Mouse (Mus musculus) testis, adult 2 months (tissue): Measurements from ENCODE around the gene Tmtc3. TPM values are rescaled to one million over a fixed set of nuclear protein-coding genes. Genes with fewer than 3 reads are reported as not detected.

ENCODE experiments used
- H3K27ac ChIP-seq: fragments of 200-500 bp; 2 replicates; pipeline ENCODE4 v1.5.1; 2012; ENCODE audit warnings: low read depth, low read length; ENCODE audit not compliant: control insufficient read depth, insufficient read depth
- H3K27me3 ChIP-seq: fragments of 200-500 bp; 2 replicates; pipeline ENCODE4 v1.6.1; 2012; ENCODE audit warnings: mild to moderate bottlenecking, low read length, moderate library complexity; ENCODE audit not compliant: control insufficient read depth, insufficient read depth
- H3K36me3 ChIP-seq: fragments of 200-500 bp; 2 replicates; pipeline ENCODE4 v1.6.1; 2012; ENCODE audit warnings: mild to moderate bottlenecking, low read length; ENCODE audit not compliant: control insufficient read depth, insufficient read depth
- H3K4me1 ChIP-seq: fragments of 200-500 bp; 2 replicates; pipeline ENCODE4 v1.6.1; 2012; ENCODE audit warnings: low read length; ENCODE audit not compliant: control insufficient read depth, insufficient read depth
- H3K4me3 ChIP-seq: fragments of 200-500 bp; 2 replicates; pipeline ENCODE4 v1.5.1; 2012; ENCODE audit warnings: low read depth, mild to moderate bottlenecking, low read length, moderate library complexity, mixed read lengths; ENCODE audit not compliant: control insufficient read depth
- CTCF ChIP-seq: fragments of 200-500 bp; IDR thresholded peaks from 2 replicates; pipeline ENCODE4 v1.5.1; 2012; ENCODE audit warnings: low read depth, mild to moderate bottlenecking, inconsistent platforms, low read length, moderate library complexity; ENCODE audit not compliant: control insufficient read depth, insufficient read depth, insufficient replicate concordance
- POLR2A ChIP-seq: fragments of 200-500 bp; IDR thresholded peaks from 2 replicates; pipeline ENCODE4 v1.6.1; 2012; ENCODE audit warnings: low read depth, mild to moderate bottlenecking, inconsistent platforms, low read length, moderate library complexity; ENCODE audit not compliant: control insufficient read depth
- polyA plus RNA-seq: library from polyadenylated mRNA; depleted of rRNA; stranded (reverse); fragments of >200 nt; gene quantifications from 2 replicates; pipeline ENCODE4 v1.2.3, GENCODE M21; 2012; rRNA removed

Tmtc3 gene
- 2.8 and 3.4 TPM in 2 replicates for polyA plus RNA-seq

DNA sequence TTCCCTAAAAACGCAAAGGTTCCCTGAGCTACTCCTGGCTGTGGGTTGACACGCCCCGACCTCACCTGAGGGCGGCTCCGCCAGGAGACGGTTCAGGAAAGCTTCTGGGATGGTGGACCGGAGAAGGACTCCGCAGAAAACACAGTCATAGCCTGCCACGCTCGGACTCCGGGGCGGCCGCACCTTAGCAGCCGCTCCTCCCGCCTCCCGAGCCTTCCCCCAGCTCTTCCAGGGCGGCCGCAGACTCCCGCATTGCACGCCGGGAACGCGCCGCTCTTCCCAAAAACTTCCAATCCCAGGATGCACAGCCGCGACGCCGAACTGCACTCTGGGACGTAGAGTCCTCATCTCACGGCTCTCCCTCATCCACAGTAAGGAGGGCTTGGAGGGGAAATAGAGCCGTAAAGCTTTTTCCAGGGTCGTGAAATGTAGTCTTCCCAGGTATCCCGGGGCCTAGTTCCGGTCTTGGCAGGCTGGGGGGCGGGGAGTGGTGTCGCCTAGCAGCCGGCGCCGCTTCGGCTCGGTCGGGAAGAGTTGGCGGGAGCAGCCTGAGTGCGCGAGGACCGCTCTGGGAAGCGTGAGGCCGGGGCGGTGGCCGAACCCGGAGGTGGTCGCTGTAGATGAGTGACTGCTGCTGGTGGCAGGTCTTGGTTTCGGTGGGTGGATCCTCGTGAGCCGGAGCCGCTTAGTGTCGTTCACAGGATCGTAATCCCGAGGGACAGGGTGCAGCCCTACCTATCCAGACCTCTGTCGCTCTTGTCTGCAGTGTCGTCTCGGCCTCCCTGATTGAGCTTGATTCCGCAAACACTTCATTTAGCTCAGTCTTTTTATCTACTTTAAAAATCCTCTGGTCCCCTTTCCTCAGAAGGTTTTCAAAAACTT, at the start of gene Tmtc3, which contains the start of gene Cep290:
TSS of gene Tmtc3 (minus strand) at position 254 of the 882 bp plus-strand sequence.
TSS of gene Cep290 (plus strand) at position 462 of the 882 bp plus-strand sequence.
- Histone ChIP-seq H3K36me3 (no peaks in the 10 kb centered on the region), H3K4me3 (peak within 1 kb of the TSS; percentile 98), H3K27me3 (no peaks in the 10 kb centered on the region), H3K4me1 (no peaks in the 10 kb centered on the region), H3K27ac (peak within 1 kb of the TSS; percentile 82)
- TF ChIP-seq CTCF, result no peak
- TF ChIP-seq POLR2A, result peak; percentile 86

DNA sequence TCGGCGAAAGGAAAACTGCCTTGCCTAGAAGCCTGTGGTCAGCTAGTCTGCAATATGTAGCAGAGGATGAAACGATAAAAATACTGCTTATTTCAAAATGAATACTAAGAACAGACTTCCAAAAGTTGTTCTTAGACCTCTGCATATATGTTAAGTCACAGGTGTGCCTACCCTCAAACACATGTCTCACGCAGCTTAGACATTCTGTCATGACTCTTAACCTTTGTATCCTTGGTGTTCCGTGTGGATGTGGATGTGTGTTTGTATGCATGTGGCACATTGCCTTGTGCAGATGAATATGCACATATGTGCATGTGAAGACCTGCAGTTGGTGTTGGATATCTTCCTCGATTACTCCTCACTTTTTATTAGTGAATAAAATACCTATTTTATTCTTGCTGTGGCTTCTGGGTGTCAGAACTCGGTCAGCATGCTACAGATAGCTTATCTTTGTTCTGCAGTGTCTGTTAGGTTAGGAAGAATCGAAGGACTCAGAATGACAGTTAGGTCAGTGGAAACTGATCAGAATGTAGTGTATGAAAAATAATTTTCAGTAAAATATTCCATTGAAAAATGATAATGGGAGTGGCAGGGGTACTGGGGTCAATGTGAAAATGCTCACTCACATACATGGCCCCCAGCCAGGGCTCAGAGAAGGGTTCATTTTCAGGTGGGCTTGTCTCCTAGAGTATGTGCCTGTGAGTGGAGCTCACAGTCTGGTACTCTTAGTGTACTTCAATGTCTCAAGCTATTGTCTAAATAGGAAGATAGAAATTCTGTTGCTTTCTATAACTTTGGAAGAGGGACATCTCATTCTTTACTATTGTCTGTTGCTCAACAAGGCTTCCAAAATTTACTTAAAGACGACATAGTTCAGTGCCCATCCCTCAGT, 37.6 kb upstream of the Tmtc3 start:
- no peaks in the 10 kb centered on the region for H3K27me3 ChIP-seq
- no peaks in the 10 kb centered on the region for H3K36me3 ChIP-seq
- no peak overlapping the region for H3K4me3 ChIP-seq
- no peak overlapping the region for H3K27ac ChIP-seq
- TF ChIP-seq POLR2A (no peak), CTCF (no peak)
- no peaks in the 10 kb centered on the region for H3K4me1 ChIP-seq

DNA sequence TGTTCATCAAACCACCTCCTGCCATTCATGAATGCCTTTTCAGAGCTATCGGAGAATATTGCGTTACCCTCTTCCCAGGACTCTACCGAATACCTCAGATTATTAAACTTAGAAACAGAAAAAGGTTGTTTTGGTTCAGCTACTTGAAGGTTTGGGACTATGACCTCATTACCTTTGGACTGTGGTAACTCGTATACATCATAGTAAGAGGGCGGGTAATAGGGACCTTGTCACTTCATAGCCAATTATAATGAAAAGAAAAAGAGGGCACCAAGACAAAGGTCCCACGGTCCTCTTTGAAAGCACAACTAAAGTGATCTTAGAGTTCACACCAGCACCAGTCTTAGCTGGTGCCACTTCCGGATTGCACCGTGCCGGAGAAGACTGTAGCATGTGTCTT, 35.2 kb upstream of the Tmtc3 start:
- Histone ChIP-seq H3K4me1 (no peaks in the 10 kb centered on the region), H3K27me3 (no peaks in the 10 kb centered on the region), H3K36me3 (no peaks in the 10 kb centered on the region), H3K27ac (no peak overlapping the region), H3K4me3 (no peak overlapping the region)
- TF ChIP-seq POLR2A (no peak), CTCF (no peak)

DNA sequence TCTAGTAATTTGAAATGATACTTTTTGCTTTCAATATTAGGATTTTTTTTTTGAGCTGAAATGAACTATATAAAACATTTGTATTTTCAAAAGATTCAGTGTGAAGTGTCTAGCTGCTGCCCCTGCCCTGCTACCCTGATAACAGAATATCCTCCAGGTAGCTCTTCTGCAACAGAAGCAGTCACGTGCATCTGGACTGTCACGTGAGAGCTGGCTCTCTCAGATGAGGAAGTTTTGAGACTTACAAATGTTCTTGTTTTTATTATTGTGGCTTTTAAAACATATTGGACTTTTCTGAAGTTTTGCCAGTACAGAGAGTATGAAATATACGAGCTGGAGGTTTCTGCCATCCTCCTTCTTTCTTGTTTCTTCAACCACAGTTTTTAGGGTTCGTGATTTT, 34.5 kb upstream of the Tmtc3 start:
- no peak overlapping the region for H3K27ac ChIP-seq
- no peak for TF ChIP-seq CTCF
- TF ChIP-seq POLR2A, result no peak

DNA sequence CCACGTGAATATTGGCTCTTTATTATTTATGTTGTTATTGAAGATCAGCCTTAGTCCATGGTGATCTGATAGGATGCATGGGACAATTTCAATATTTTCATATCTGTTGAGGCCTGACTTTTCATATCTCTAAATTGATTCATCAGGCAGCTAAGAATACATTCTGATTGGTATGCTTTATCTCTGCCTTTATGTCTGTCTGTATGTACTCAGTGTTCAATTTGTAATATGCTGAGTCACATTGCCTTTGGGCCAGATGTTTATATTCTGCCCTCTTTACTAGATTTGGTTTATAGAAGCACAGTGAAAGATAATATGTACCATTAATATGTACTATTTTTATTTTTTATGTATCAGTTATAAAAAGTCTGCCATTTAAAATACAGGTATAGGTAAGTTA, 21.0 kb upstream of the Tmtc3 start:
- Histone ChIP-seq H3K27ac (no peak overlapping the region), H3K36me3 (no peaks in the 10 kb centered on the region), H3K4me1 (no peaks in the 10 kb centered on the region), H3K27me3 (no peaks in the 10 kb centered on the region), H3K4me3 (no peak overlapping the region)
- TF ChIP-seq POLR2A, result no peak
- TF ChIP-seq CTCF, result no peak

More for the DNA sequence above, 34.5 kb upstream of the Tmtc3 start:
- Histone ChIP-seq H3K36me3 (no peaks in the 10 kb centered on the region), H3K27me3 (no peaks in the 10 kb centered on the region), H3K4me3 (no peak overlapping the region), H3K4me1 (no peaks in the 10 kb centered on the region)

DNA sequence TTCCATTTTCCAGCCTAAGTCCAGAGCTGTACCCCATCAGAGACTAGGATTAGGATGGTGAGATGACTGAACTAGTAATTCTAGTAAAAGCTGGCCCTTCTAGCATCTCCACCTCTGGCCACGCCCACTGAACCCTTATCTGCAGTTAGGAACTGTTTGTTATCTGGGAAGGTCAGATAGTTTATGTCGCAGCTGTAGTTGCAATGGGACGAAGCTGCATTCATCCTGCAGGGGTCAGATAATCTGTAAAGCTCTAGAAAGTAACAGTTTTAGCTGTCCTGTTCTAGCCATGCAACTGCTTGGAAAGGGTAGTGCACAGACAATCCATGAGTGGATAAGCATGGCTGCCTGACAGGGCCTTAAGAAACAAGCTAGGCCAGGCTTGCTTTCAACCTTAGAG, 11.2 kb upstream of the Tmtc3 start:
- peaks cover 1% of the 10 kb centered on the region; the same call in 1 of the 2 replicates for H3K36me3 ChIP-seq
- no peak for TF ChIP-seq POLR2A
- TF ChIP-seq CTCF, result no peak

DNA sequence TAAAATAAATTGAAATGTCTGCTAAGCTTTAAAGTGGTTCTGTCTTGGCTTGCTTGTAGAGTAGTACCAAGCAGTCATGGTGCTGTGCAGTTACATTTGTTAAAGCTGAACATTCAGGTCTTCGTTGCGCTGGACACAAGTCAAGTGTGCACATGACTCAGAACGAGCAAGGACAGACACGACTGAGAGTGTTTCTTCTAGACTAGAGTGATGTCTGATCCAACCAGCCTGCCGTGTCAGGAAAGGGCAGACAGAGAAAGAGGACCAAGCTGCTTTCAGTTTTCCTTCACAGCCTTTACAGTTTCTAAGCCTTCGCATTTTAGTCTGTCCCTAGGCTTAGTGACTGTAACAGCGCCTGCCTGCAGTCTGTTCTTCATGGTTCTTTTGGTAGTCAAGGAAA, 4.8 kb upstream of the Tmtc3 start:
- Histone ChIP-seq H3K36me3 (peaks cover 2% of the 10 kb centered on the region; the same call in 1 of the 2 replicates), H3K4me3 (no peak overlapping the region), H3K27me3 (no peaks in the 10 kb centered on the region), H3K27ac (no peak overlapping the region), H3K4me1 (no peaks in the 10 kb centered on the region)
- TF ChIP-seq POLR2A, result no peak

More for the DNA sequence above, 11.2 kb upstream of the Tmtc3 start:
- H3K4me3 ChIP-seq, result no peak overlapping the region
- no peaks in the 10 kb centered on the region for H3K27me3 ChIP-seq
- H3K27ac ChIP-seq, result no peak overlapping the region
- H3K4me1 ChIP-seq, result no peaks in the 10 kb centered on the region
